Mouse (Mus musculus) MEL (cell line): ENCODE data around the gene Dcbld2. TPM values are rescaled to one million over a fixed set of nuclear protein-coding genes. Genes with fewer than 3 reads are reported as not detected.

ENCODE experiments used
- DNase-seq: peaks from one replicate; pipeline ENCODE4 v3.0.0; 2011; ENCODE audit warnings: low read depth, low spot score
- H3K27ac ChIP-seq: 2 replicates; pipeline ENCODE4 v1.5.1; 2012; ENCODE audit warnings: low read depth, mild to moderate bottlenecking, control low read depth, low read length, moderate library complexity; ENCODE audit not compliant: control insufficient read depth
- H3K27me3 ChIP-seq, 2 experiments: fragments of 150-350 bp in 1 of 2; sonication (generic) in 1 of 2; 2 replicates each; pipeline ENCODE4 v1.6.1; 2012; ENCODE audit warnings: low read length in 2 of 2, mild to moderate bottlenecking in 2 of 2, improper control_type of control experiment in 1 of 2, moderate library complexity in 1 of 2; ENCODE audit not compliant: insufficient read depth in 2 of 2, control insufficient read depth in 1 of 2
- H3K36me3 ChIP-seq, 2 experiments: 2 replicates each; pipeline ENCODE4 v1.6.1; 2012 to 2014; ENCODE audit warnings: low read length in 2 of 2, improper control_type of control experiment in 1 of 2, inconsistent platforms in 1 of 2, mild to moderate bottlenecking in 1 of 2; ENCODE audit not compliant: insufficient read depth in 2 of 2, control insufficient read depth in 1 of 2
- H3K4me1 ChIP-seq, 2 experiments: fragments of 150-350 bp in 1 of 2; sonication (generic) in 1 of 2; 2 replicates each; pipeline ENCODE4 v1.6.1; 2012; ENCODE audit warnings: low read length in 2 of 2, improper control_type of control experiment in 1 of 2, mild to moderate bottlenecking in 1 of 2; ENCODE audit not compliant: insufficient read depth in 2 of 2, control insufficient read depth in 1 of 2
- H3K4me3 ChIP-seq, 2 experiments: fragments of 150-350 bp in 1 of 2; sonication (generic) in 1 of 2; 2 replicates each; pipeline ENCODE4 v1.5.1; 2012; ENCODE audit warnings: low read depth in 2 of 2, low read length in 2 of 2, mild to moderate bottlenecking in 2 of 2, moderate library complexity in 2 of 2, control low read depth in 1 of 2, improper control_type of control experiment in 1 of 2; ENCODE audit not compliant: control insufficient read depth in 1 of 2, insufficient read depth in 1 of 2
- H3K79me2 ChIP-seq: 2 replicates; pipeline ENCODE4 v1.6.1; 2012; ENCODE audit warnings: mild to moderate bottlenecking, low read length, moderate library complexity; ENCODE audit not compliant: control insufficient read depth, poor library complexity, insufficient read depth
- H3K9ac ChIP-seq: 2 replicates; pipeline ENCODE4 v1.6.1; 2012; ENCODE audit warnings: low read depth, mild to moderate bottlenecking, control low read depth, low read length, moderate library complexity; ENCODE audit not compliant: control insufficient read depth, poor library complexity, severe bottlenecking
- H3K9me3 ChIP-seq: fragments of 150-350 bp; sonication (generic); replicated peaks from 2 replicates; pipeline ENCODE4 v1.6.1; 2012; ENCODE audit warnings: mild to moderate bottlenecking, low read length, improper control_type of control experiment, moderate library complexity; ENCODE audit not compliant: insufficient read depth
- CHD1 ChIP-seq: IDR thresholded peaks from 2 replicates; pipeline ENCODE4 v1.6.1; 2012; ENCODE audit warnings: low read depth, mild to moderate bottlenecking, inconsistent platforms, low read length, improper control_type of control experiment
- CTCF ChIP-seq, 3 experiments: IDR thresholded peaks in 2 of 3; conservative IDR thresholded peaks in 1 of 3; 2 replicates each; pipeline ENCODE4 v1.5.1; 2011 to 2012; ENCODE audit warnings: low read length in 3 of 3, low read depth in 2 of 3, mild to moderate bottlenecking in 2 of 3, improper control_type of control experiment in 1 of 3, inconsistent platforms in 1 of 3, mixed read lengths in 1 of 3, moderate library complexity in 1 of 3; ENCODE audit not compliant: control insufficient read depth in 1 of 3, insufficient read depth in 1 of 3, poor library complexity in 1 of 3, severe bottlenecking in 1 of 3
- E2F4 ChIP-seq: IDR thresholded peaks from 2 replicates; pipeline ENCODE4 v1.6.1; 2011; ENCODE audit warnings: low read depth, low read length, improper control_type of control experiment, borderline replicate concordance
- ELF1 ChIP-seq: IDR thresholded peaks from 2 replicates; pipeline ENCODE4 v1.6.1; 2014; ENCODE audit warnings: low read depth, mild to moderate bottlenecking, inconsistent platforms, low read length, improper control_type of control experiment, moderate library complexity
- EP300 ChIP-seq, 2 experiments: IDR thresholded peaks; 2 replicates each; pipeline ENCODE4 v1.6.1; 2011; ENCODE audit warnings: improper control_type of control experiment in 2 of 2, low read length in 2 of 2, low read depth in 1 of 2, mild to moderate bottlenecking in 1 of 2
- GABPA ChIP-seq: IDR thresholded peaks from 2 replicates; pipeline ENCODE4 v1.6.1; 2012; ENCODE audit warnings: low read depth, mild to moderate bottlenecking, inconsistent platforms, low read length, improper control_type of control experiment, moderate library complexity
- JUND ChIP-seq: IDR thresholded peaks from 2 replicates; pipeline ENCODE4 v1.6.1; 2011; ENCODE audit warnings: low read depth, mild to moderate bottlenecking, improper control_type of control experiment, low read length
- MAX ChIP-seq: IDR thresholded peaks from 2 replicates; pipeline ENCODE4 v1.6.1; 2011; ENCODE audit warnings: low read length, improper control_type of control experiment
- MAZ ChIP-seq: IDR thresholded peaks from 2 replicates; pipeline ENCODE4 v1.6.1; 2012; ENCODE audit warnings: low read depth, mild to moderate bottlenecking, inconsistent platforms, low read length, improper control_type of control experiment
- MEF2A ChIP-seq: IDR thresholded peaks from 2 replicates; pipeline ENCODE4 v1.6.1; 2014; ENCODE audit warnings: low read depth, mild to moderate bottlenecking, inconsistent platforms, low read length, improper control_type of control experiment; ENCODE audit not compliant: poor library complexity, insufficient replicate concordance, severe bottlenecking; ENCODE audit errors: extremely low read depth
- MXI1 ChIP-seq: IDR thresholded peaks from 2 replicates; pipeline ENCODE4 v1.6.1; 2011; ENCODE audit warnings: mild to moderate bottlenecking, low read depth, low read length, improper control_type of control experiment
- MYC ChIP-seq: IDR thresholded peaks from 2 replicates; pipeline ENCODE4 v1.6.1; 2011; ENCODE audit warnings: low read depth, mild to moderate bottlenecking, low read length, improper control_type of control experiment, moderate library complexity
- NELFE ChIP-seq: IDR thresholded peaks from 2 replicates; pipeline ENCODE4 v1.6.1; 2011; ENCODE audit warnings: low read depth, low read length, improper control_type of control experiment
- POLR2AphosphoS5 ChIP-seq: IDR thresholded peaks from 2 replicates; pipeline ENCODE4 v1.6.1; 2012; ENCODE audit warnings: low read depth, borderline replicate concordance, mild to moderate bottlenecking, inconsistent platforms, low read length, moderate library complexity, mixed read lengths
- RAD21 ChIP-seq: IDR thresholded peaks from 2 replicates; pipeline ENCODE4 v1.6.1; 2011; ENCODE audit warnings: mild to moderate bottlenecking, low read depth, low read length, improper control_type of control experiment
- RCOR1 ChIP-seq: IDR thresholded peaks from 2 replicates; pipeline ENCODE4 v1.6.1; 2012; ENCODE audit warnings: low read depth, mild to moderate bottlenecking, inconsistent platforms, low read length, improper control_type of control experiment
- SIN3A ChIP-seq: IDR thresholded peaks from 2 replicates; pipeline ENCODE4 v1.6.1; 2012; ENCODE audit warnings: low read length, improper control_type of control experiment, inconsistent platforms
- SMC3 ChIP-seq: IDR thresholded peaks from 2 replicates; pipeline ENCODE4 v1.6.1; 2011; ENCODE audit warnings: low read depth, low read length, improper control_type of control experiment
- TAL1 ChIP-seq: IDR thresholded peaks from 2 replicates; pipeline ENCODE4 v1.6.1; 2012; ENCODE audit warnings: mild to moderate bottlenecking, inconsistent platforms, low read length, moderate library complexity, mixed read lengths
- TBP ChIP-seq: IDR thresholded peaks from 2 replicates; pipeline ENCODE4 v1.8.0; 2011; ENCODE audit warnings: low read depth, low read length, improper control_type of control experiment
- TCF12 ChIP-seq: IDR thresholded peaks from 2 replicates; pipeline ENCODE4 v1.6.1; 2014; ENCODE audit warnings: low read depth, mild to moderate bottlenecking, inconsistent platforms, low read length, improper control_type of control experiment, moderate library complexity
- UBTF ChIP-seq: IDR thresholded peaks from 2 replicates; pipeline ENCODE4 v1.6.1; 2012; ENCODE audit warnings: low read depth, mild to moderate bottlenecking, inconsistent platforms, low read length, improper control_type of control experiment, moderate library complexity, borderline replicate concordance; ENCODE audit not compliant: insufficient read depth
- USF1 ChIP-seq: IDR thresholded peaks from 2 replicates; pipeline ENCODE4 v1.6.1; 2014; ENCODE audit warnings: low read depth, mild to moderate bottlenecking, inconsistent platforms, low read length, improper control_type of control experiment, moderate library complexity
- ZC3H11A ChIP-seq: IDR thresholded peaks from 2 replicates; pipeline ENCODE4 v1.6.1; 2012; ENCODE audit warnings: low read depth, mild to moderate bottlenecking, inconsistent platforms, low read length, improper control_type of control experiment
- ZNF384 ChIP-seq: IDR thresholded peaks from 2 replicates; pipeline ENCODE4 v1.6.1; 2012; ENCODE audit warnings: low read depth, mild to moderate bottlenecking, inconsistent platforms, low read length, improper control_type of control experiment
- polyA plus RNA-seq, 2 experiments: library from polyadenylated mRNA; stranded (reverse) in 1 of 2; unstranded in 1 of 2; fragments of >175 nt in 1 of 2; fragments of >200 nt in 1 of 2; gene quantifications; 2 replicates each; pipeline versions ENCODE4 v1.2.1 to v1.2.4; 2012; ENCODE audit warnings: low replicate concordance in 2 of 2, low read depth in 1 of 2; ENCODE audit not compliant: insufficient read length in 2 of 2, insufficient read depth in 1 of 2, missing spikeins in 1 of 2
- total RNA-seq: library from RNA; depleted of rRNA; stranded (reverse); fragments of 300-350 nt; gene quantifications from 2 replicates; pipeline ENCODE4 v1.2.3, GENCODE M21; 2012

The Dcbld2 gene
- total and polyA plus RNA-seq, 3 experiments, result 3.5 to 9.4 TPM; not detected in 1

- peaks cover 5% of the 10 kb centered on the region in 2 experiments; a peak in 3 of 4 replicates for H3K4me1 ChIP-seq
- no peak for DNase-seq
- no peak for TF ChIP-seq MYC
- TF ChIP-seq SMC3, result no peak
- no peak for TF ChIP-seq MAZ
- TF ChIP-seq UBTF, result no peak
- TF ChIP-seq SIN3A, result no peak
- TF ChIP-seq MEF2A, result no peak
- TF ChIP-seq JUND, result no peak
- no peak for TF ChIP-seq RCOR1
- no peak for TF ChIP-seq TAL1
- TF ChIP-seq CTCF (IDR thresholded peaks at IDR 0.05 in 2 of 3, conservative IDR thresholded peaks at IDR 0.05 in 1 of 3; ENCODE audit: control insufficient read depth in 1 of 3, insufficient read depth in 1 of 3, low read depth in 2 of 3, low read length in 3 of 3, poor library complexity in 1 of 3, severe bottlenecking in 1 of 3), result no peak
- TF ChIP-seq TCF12, result no peak
- TF ChIP-seq ELF1, result no peak
- no peak for TF ChIP-seq TBP
- no peak for TF ChIP-seq EP300 (IDR thresholded peaks at IDR 0.05; ENCODE audit: low read depth in 1 of 2, low read length in 2 of 2)
- no peak for TF ChIP-seq USF1
- TF ChIP-seq MAX, result no peak
- H3K79me2 ChIP-seq, result no peaks in the 10 kb centered on the region
- peaks cover 0 to 9% of the 10 kb centered on the region in 2 experiments; a peak in 2 of 4 replicates for H3K36me3 ChIP-seq
- no peak overlapping the region for H3K4me3 ChIP-seq
- H3K9ac ChIP-seq, result no peak overlapping the region
- H3K27me3 ChIP-seq, result no peaks in the 10 kb centered on the region
- no peaks in the 10 kb centered on the region for H3K9me3 ChIP-seq
- no peak overlapping the region for H3K27ac ChIP-seq
Observed at GRCm38 (mm10) chr16:58460386-58460785, 52.1 kb downstream of the Dcbld2 start.

DNA sequence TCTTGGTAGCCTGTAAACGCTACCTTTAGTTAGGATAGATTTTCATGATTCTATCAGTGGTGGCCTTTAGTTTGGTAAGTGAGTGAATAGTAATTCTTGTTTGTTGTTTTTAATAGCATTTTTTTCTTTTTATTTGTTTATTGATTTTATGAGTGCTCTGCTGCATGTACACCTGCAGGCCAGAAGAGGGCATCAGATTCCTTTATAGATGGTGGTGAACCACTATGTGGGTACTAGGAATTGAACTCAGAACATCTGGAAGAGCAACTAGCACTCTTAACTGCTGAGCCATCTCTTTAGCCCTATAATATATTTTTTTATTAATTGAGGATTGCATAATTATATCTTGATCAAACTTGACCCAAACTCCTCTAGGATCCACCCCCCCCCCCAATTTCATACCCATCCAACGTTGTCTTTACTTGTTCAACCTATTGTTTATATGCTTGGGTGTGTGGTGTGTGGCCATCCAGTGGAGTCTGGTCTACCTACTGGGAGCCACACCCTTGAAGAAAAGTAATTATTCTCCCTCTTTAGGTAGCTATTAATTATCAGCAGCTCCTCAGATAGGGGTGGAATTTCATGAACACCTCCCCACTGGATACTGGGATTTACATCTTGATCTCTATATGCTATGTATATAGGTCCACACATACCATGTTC lies 53.7 kb downstream of the Dcbld2 start:
- Histone ChIP-seq H3K27ac (no peak overlapping the region), H3K4me3 (no peak overlapping the region), H3K79me2 (no peaks in the 10 kb centered on the region), H3K36me3 (peaks cover 0 to 6% of the 10 kb centered on the region in 2 experiments; a peak in 1 of 4 replicates), H3K27me3 (no peaks in the 10 kb centered on the region), H3K9me3 (no peaks in the 10 kb centered on the region), H3K4me1 (peaks cover 0 to 5% of the 10 kb centered on the region in 2 experiments; a peak in 3 of 4 replicates), H3K9ac (no peak overlapping the region)
- peak; percentile 49 for DNase-seq
- TF ChIP-seq CHD1, result no peak
- TF ChIP-seq RAD21, result peak; percentile 79
- no peak for TF ChIP-seq POLR2AphosphoS5
- no peak for TF ChIP-seq GABPA
- peak; percentile 93 for TF ChIP-seq ZC3H11A
- no peak for TF ChIP-seq ELF1
- no peak for TF ChIP-seq NELFE
- peak; percentile 41 to 72 (median 50) for TF ChIP-seq CTCF (IDR thresholded peaks at IDR 0.05 in 2 of 3, conservative IDR thresholded peaks at IDR 0.05 in 1 of 3; ENCODE audit: control insufficient read depth in 1 of 3, insufficient read depth in 1 of 3, low read depth in 2 of 3, low read length in 3 of 3, poor library complexity in 1 of 3, severe bottlenecking in 1 of 3)
- no peak for TF ChIP-seq E2F4
- TF ChIP-seq ZNF384, result peak; percentile 8; the same call in 1 of the 2 replicates
- no peak for TF ChIP-seq RCOR1
- TF ChIP-seq MXI1, result no peak
- TF ChIP-seq SMC3, result peak; percentile 89
